Mouse (Mus musculus) cerebellum, adult 2 months (tissue): ENCODE results near the gene Cep55.

Experiments used
- CTCF ChIP-seq: fragments of 200-500 bp; IDR thresholded peaks from 2 replicates; pipeline ENCODE4 v1.5.1; 2011; ENCODE audit warnings: low read depth, mild to moderate bottlenecking, control low read depth, low read length, moderate library complexity, borderline replicate concordance; ENCODE audit not compliant: insufficient read depth
- POLR2A ChIP-seq: fragments of 200-500 bp; IDR thresholded peaks from 2 replicates; pipeline ENCODE4 v1.6.1; 2011; ENCODE audit warnings: low read length, control low read depth, borderline replicate concordance; ENCODE audit not compliant: insufficient read depth

- TF ChIP-seq CTCF = no peak
- no peak for TF ChIP-seq POLR2A
Measured at GRCm38 (mm10) chr19:38011379-38011778, 43.4 kb upstream of the Cep55 start.
